Mouse (Mus musculus): Measurements from ENCODE around the gene Slx4. TPM values are rescaled to one million over a fixed set of nuclear protein-coding genes. Genes with fewer than 3 reads are reported as not detected.

The Slx4 gene
- polyA plus RNA-seq, 1 experiment: 31.6 TPM

- H3K27ac ChIP-seq (ENCODE audit: insufficient read depth, low read depth, low read length): no peak overlapping the region
- H3K36me3 ChIP-seq (ENCODE audit: control insufficient read depth, insufficient read depth, low read length): peaks cover 22% of the 10 kb centered on the region
- WGBS: 90% methylated on average over 1 of the region's 1 CpGs
These were observed 69.5 kb downstream of the Slx4 start for GRCm38 (mm10) chr16:3934091-3934490.

GRCm38 (mm10) chr16:3933536-3933935, 70.0 kb downstream of the Slx4 start:
- Histone ChIP-seq H3K4me1 (ENCODE audit: control insufficient read depth, insufficient read depth, insufficient read length, low read length) (no peaks in the 10 kb centered on the region), H3K4me3 (ENCODE audit: low read depth, low read length) (no peak overlapping the region), H3K27me3 (ENCODE audit: control insufficient read depth, insufficient read depth, low read length) (no peaks in the 10 kb centered on the region), H3K36me3 (ENCODE audit: control insufficient read depth, insufficient read depth, low read length) (peaks cover 20% of the 10 kb centered on the region), H3K27ac (ENCODE audit: insufficient read depth, low read depth, low read length) (no peak overlapping the region)
- 93% methylated on average over 6 of the region's 6 CpGs for WGBS
- TF ChIP-seq CTCF (IDR thresholded peaks at IDR 0.05; ENCODE audit: extremely low read depth, insufficient read length, insufficient replicate concordance, low read depth, low read length) (no peak), POLR2A (IDR thresholded peaks at IDR 0.05; ENCODE audit: low read depth, low read length) (no peak)

More at GRCm38 (mm10) chr16:3934091-3934490, 69.5 kb downstream of the Slx4 start:
- Histone ChIP-seq H3K4me3 (ENCODE audit: low read depth, low read length) (no peak overlapping the region), H3K4me1 (ENCODE audit: control insufficient read depth, insufficient read depth, insufficient read length, low read length) (no peaks in the 10 kb centered on the region), H3K27me3 (ENCODE audit: control insufficient read depth, insufficient read depth, low read length) (no peaks in the 10 kb centered on the region)
- TF ChIP-seq CTCF (IDR thresholded peaks at IDR 0.05; ENCODE audit: extremely low read depth, insufficient read length, insufficient replicate concordance, low read depth, low read length): no peak
- no peak for TF ChIP-seq POLR2A (IDR thresholded peaks at IDR 0.05; ENCODE audit: low read depth, low read length)

- Histone ChIP-seq H3K4me3 (ENCODE audit: low read depth, low read length) (no peak overlapping the region), H3K27ac (ENCODE audit: insufficient read depth, low read depth, low read length) (no peak overlapping the region), H3K36me3 (ENCODE audit: control insufficient read depth, insufficient read depth, low read length) (peaks cover 27% of the 10 kb centered on the region), H3K4me1 (ENCODE audit: control insufficient read depth, insufficient read depth, insufficient read length, low read length) (no peaks in the 10 kb centered on the region), H3K27me3 (ENCODE audit: control insufficient read depth, insufficient read depth, low read length) (no peaks in the 10 kb centered on the region)
- no peak for TF ChIP-seq POLR2A (IDR thresholded peaks at IDR 0.05; ENCODE audit: low read depth, low read length)
- no peak for TF ChIP-seq CTCF (IDR thresholded peaks at IDR 0.05; ENCODE audit: extremely low read depth, insufficient read length, insufficient replicate concordance, low read depth, low read length)
- WGBS: 78% methylated on average over 7 of the region's 7 CpGs
These were observed 74.4 kb downstream of the Slx4 start for GRCm38 (mm10) chr16:3929151-3929550.

Other genes starting within 250 kb of the Slx4 start
- gene Olfr15, start 172.9 kb downstream of the Slx4 start, polyA plus RNA-seq (2012; rRNA removed): not detected in 2 replicates
- 0.18 and 0.37 TPM in 2 replicates for gene Zfp174, start 156.5 kb downstream of the Slx4 start, polyA plus RNA-seq (2012; rRNA removed)
- 45.0 and 67.6 TPM in 2 replicates for gene Naa60, start 131.4 kb downstream of the Slx4 start, polyA plus RNA-seq (2012; rRNA removed)
- 0.66 and 0.87 TPM in 2 replicates for gene Zfp597, start 119.2 kb downstream of the Slx4 start, polyA plus RNA-seq (2012; rRNA removed)
- gene Gm20695, start 119.1 kb downstream of the Slx4 start, polyA plus RNA-seq (2012; rRNA removed): not detected in 2 replicates
- gene 1700037C18Rik, start 95.1 kb downstream of the Slx4 start, polyA plus RNA-seq (2012; rRNA removed): 6.9 and 9.1 TPM in 2 replicates
- gene Cluap1, start 95.0 kb downstream of the Slx4 start, polyA plus RNA-seq (2012; rRNA removed): 0.89 and 2.7 TPM in 2 replicates
- 6.1 and 9.9 TPM in 2 replicates for gene Nlrc3, start 27.1 kb downstream of the Slx4 start, polyA plus RNA-seq (2012; rRNA removed)
- gene Dnase1, start 33.2 kb upstream of the Slx4 start, polyA plus RNA-seq (2012; rRNA removed): 99.2 and 434 TPM in 2 replicates
- 28.8 and 50.8 TPM in 2 replicates for gene Trap1, start 74.1 kb upstream of the Slx4 start, polyA plus RNA-seq (2012; rRNA removed)
- 17.0 and 39.3 TPM in 2 replicates for gene Crebbp, start 210.2 kb upstream of the Slx4 start, polyA plus RNA-seq (2012; rRNA removed)